Comparison of ENCODE assay signal across 8 mouse cellular contexts in the genomic region with DNA sequence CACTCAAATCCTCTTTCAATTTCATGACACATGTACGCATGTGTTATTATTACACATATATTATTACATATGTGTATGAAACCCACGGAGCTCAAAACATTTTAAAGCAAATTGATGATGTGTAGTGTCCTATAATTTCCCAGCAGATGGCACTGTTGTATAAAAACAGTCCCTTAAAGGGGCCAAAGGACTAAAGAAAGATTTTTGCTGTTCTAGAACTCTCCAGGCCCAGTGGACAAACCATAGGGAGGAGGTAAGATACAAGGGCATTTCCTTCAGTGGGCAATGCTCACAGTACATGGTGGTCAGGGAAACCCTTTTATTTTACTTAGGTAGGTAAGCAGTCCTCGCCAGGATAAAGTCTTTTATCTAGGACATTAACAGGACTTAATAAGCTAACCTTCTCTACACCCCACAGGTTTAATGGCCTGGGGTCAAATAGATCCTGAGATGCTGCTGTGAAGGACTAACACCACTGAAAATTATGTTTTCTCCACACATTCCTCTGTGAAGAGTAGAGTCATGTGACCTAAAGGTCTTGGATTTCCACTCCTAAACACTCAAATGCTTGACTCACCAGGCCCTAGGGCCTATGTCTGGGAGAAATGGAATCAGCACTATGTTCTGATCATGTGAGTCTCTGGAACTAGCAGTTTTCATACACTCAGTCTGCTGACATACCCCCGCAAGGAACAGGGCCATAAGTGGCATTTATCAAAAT. TPM values are rescaled to one million over a fixed set of nuclear protein-coding genes. Genes with fewer than 3 reads are reported as not detected.
DNase-seq lines count a peak whose midpoint lies in the region; ATAC-seq and TF ChIP-seq lines count a peak whose summit lies in the region.

No protein-coding gene starts in this region.

- H3K36me3 ChIP-seq in kidney, adult 2 months (ENCODE audit: control insufficient read depth, insufficient read depth, low read length): no peaks in the 10 kb centered on the region
- H3K36me3 ChIP-seq in ES-E14 (ENCODE audit: control insufficient read depth, insufficient read depth, low read length, poor library complexity, severe bottlenecking): no peaks in the 10 kb centered on the region
- no peaks in the 10 kb centered on the region for H3K36me3 ChIP-seq in forebrain, embryonic 14.5 days (ENCODE audit: control insufficient read depth, insufficient read depth, low read length)

- no peak overlapping the region for H3K9ac ChIP-seq in ES-E14 (ENCODE audit: insufficient read depth, low read depth, low read length, poor library complexity, severe bottlenecking)
- no peak overlapping the region for H3K9ac ChIP-seq in forebrain, embryonic 14.5 days (ENCODE audit: low read length)

- no peak overlapping the region for H3K27ac ChIP-seq in kidney, adult 2 months (ENCODE audit: insufficient read depth, low read depth, low read length)
- no peak overlapping the region for H3K27ac ChIP-seq in ES-E14 (ENCODE audit: insufficient read depth, low read depth, low read length, poor library complexity, severe bottlenecking)
- H3K27ac ChIP-seq in forebrain, embryonic 14.5 days (ENCODE audit: low read depth, low read length): no peak overlapping the region

- 0 out of 2 replicates have a peak, but pooled peaks have one; percentile 14 for TF ChIP-seq CTCF in kidney, adult 2 months (conservative IDR thresholded peaks at IDR 0.05; ENCODE audit: insufficient read depth, insufficient read length, low read depth, low read length)

- ATAC-seq in forebrain, embryonic 14.5 days: peak; percentile 70
- peak; percentile 85 for ATAC-seq in megakaryocyte progenitor cell, adult 5-6 weeks (replicated peaks; ENCODE audit: poor library complexity)

- DNase-seq in kidney, adult 2 months: peak; percentile 38
- DNase-seq in kidney, postnatal 36 days: no peak
- peak; percentile 16 for DNase-seq in ES-E14 (ENCODE audit: low read depth, low spot score)
- DNase-seq in forebrain, embryonic 14.5 days (ENCODE audit: low spot score): peak; percentile 78
- no peak for DNase-seq in ovary, postnatal 36 days (ENCODE audit: low spot score)
- DNase-seq in left cerebral cortex, postnatal 10 days (ENCODE audit: extremely low spot score in 1 of 2, low spot score in 2 of 2): no peak
- no peak for DNase-seq in left cerebral cortex, adult 8-10 months (ENCODE audit: low spot score in 2 of 2)

- in situ Hi-C loops in ES-E14 (cut with MboI; ENCODE audit: low sequenced_read_pairs in 2 of 2, unreplicated experiment in 2 of 2): no loop called here

- no peak overlapping the region for H3K4me2 ChIP-seq in forebrain, embryonic 14.5 days (ENCODE audit: low read length)

- no peaks in the 10 kb centered on the region for H3K4me1 ChIP-seq in kidney, adult 2 months (ENCODE audit: control insufficient read depth, insufficient read depth, low read length)
- H3K4me1 ChIP-seq in ES-E14 (ENCODE audit: control insufficient read depth in 2 of 2, insufficient read depth in 2 of 2, low read length in 2 of 2, poor library complexity in 1 of 2): no peaks in the 10 kb centered on the region
- H3K4me1 ChIP-seq in forebrain, embryonic 14.5 days (ENCODE audit: control insufficient read depth, insufficient read depth, low read length): no peaks in the 10 kb centered on the region

- no peak overlapping the region for H3K4me3 ChIP-seq in kidney, adult 2 months (ENCODE audit: insufficient read depth, low read depth, low read length)
- H3K4me3 ChIP-seq in ES-E14 (ENCODE audit: insufficient read depth in 1 of 2, low read depth in 1 of 2, low read length in 2 of 2, poor library complexity in 1 of 2, severe bottlenecking in 1 of 2): no peak overlapping the region
- no peak overlapping the region for H3K4me3 ChIP-seq in forebrain, embryonic 14.5 days (ENCODE audit: low read depth, low read length)

- intact Hi-C loops in left cerebral cortex, postnatal 10 days (cut with DNase I): loop anchor here (2.0 kb wide), 1 partner anchor 33 kb away; no protein-coding TSS in a partner anchor

- WGBS in kidney, adult 2 months: 49% methylated on average over 4 of the region's 4 CpGs
- WGBS in forebrain, embryonic 14.5 days: 50% methylated on average over 4 of the region's 4 CpGs

- no peaks in the 10 kb centered on the region for H3K27me3 ChIP-seq in kidney, adult 2 months (replicated peaks; ENCODE audit: control insufficient read depth, insufficient read depth, low read length)
- H3K27me3 ChIP-seq in forebrain, embryonic 14.5 days (replicated peaks; ENCODE audit: control insufficient read depth, insufficient read depth, low read length): 0 out of 2 replicates have a peak, but pooled peaks cover 3% of the 10 kb centered on the region

- H3K9me3 ChIP-seq in ES-E14 (ENCODE audit: control insufficient read depth, insufficient read depth, low read depth, low read length): no peaks in the 10 kb centered on the region
- no peaks in the 10 kb centered on the region for H3K9me3 ChIP-seq in forebrain, embryonic 14.5 days (replicated peaks; ENCODE audit: control insufficient read depth, low read length)

- TF ChIP-seq POLR2A in kidney, adult 2 months (IDR thresholded peaks at IDR 0.05; ENCODE audit: low read depth, low read length): no peak

TF ChIP-seq in ES-E14, 5 proteins besides CTCF, POLR2A, EP300 and RAD21:
- TF ChIP-seq MAFK (IDR thresholded peaks at IDR 0.05; ENCODE audit: insufficient read depth, low read depth, low read length) (no peak), ZC3H11A (IDR thresholded peaks at IDR 0.05; ENCODE audit: borderline replicate concordance, low read depth, low read length) (no peak), CHD2 (IDR thresholded peaks at IDR 0.05; ENCODE audit: low read depth, low read length) (no peak), HCFC1 (IDR thresholded peaks at IDR 0.05; ENCODE audit: borderline replicate concordance, insufficient read depth, low read length) (no peak), ZNF384 (IDR thresholded peaks at IDR 0.05; ENCODE audit: low read depth, low read length) (no peak)
TF ChIP-seq in ES-E14: peak in this region for 0.

RNA-seq across cellular contexts. Expression of gene Cdca7l, which starts 16.2 kb away (rescaled TPM):
- 2.0 and 2.5 TPM in 2 replicates for polyA plus RNA-seq in kidney, adult 2 months (2012; rRNA removed)
- total RNA-seq in ES-E14 (2012; rRNA removed): 20.2 and 20.5 TPM in 2 replicates
- 11.1 and 12.6 TPM in 2 replicates for polyA plus RNA-seq in forebrain, embryonic 14.5 days (2014; fragmentation: Nextera tagmentation; extraction: Ambion mirVana)
- 60.2 and 64.5 TPM in 2 replicates for total RNA-seq in megakaryocyte progenitor cell, adult 5-6 weeks (2015)
- total RNA-seq in megakaryocyte progenitor cell, adult 5-6 weeks (2017): 150 and 189 TPM in 2 replicates
- 1 to 10 TPM; 1.0 to 1.9 TPM for total RNA-seq in left cerebral cortex, postnatal 10 days (2021)
- total RNA-seq in left cerebral cortex, adult 8-10 months (2022): 1 to 10 TPM in 1 of 4 experiments, under 1 TPM in 3; 0.39 to 1.3 (median 0.67) TPM

Comparison
In these comparisons a context has a peak if more than half of its experiments do, and no peak if none do; other contexts are left out.
1. DNase-seq: peak in kidney, adult 2 months (single experiment), ES-E14 (single experiment) and forebrain, embryonic 14.5 days (single experiment); none in kidney, postnatal 36 days (0 of 2), ovary, postnatal 36 days (single experiment), left cerebral cortex, postnatal 10 days (0 of 2) and left cerebral cortex, adult 8-10 months (0 of 2).